Comparison of ENCODE assay signal across 13 mouse cellular contexts in genomic region chr6:85935646-85936045, GRCm38 (mm10). TPM values are rescaled to one million over a fixed set of nuclear protein-coding genes. Genes with fewer than 3 reads are reported as not detected.
DNase-seq lines count a peak whose midpoint lies in the region; ATAC-seq and TF ChIP-seq lines count a peak whose summit lies in the region.
"Had no signal": no experiment of that assay in that cellular context is flagged by ENCODE, and none has a peak within 500 bp of the region (broad histone marks: within the 10 kb centered on the region; RNA-seq: fewer than 3 reads in every experiment).

No protein-coding gene starts in this region.

- no peaks in the 10 kb centered on the region for H3K27me3 ChIP-seq in intestine, postnatal 0 days (replicated peaks; ENCODE audit: control insufficient read depth, insufficient read depth, low read length)
- H3K27me3 ChIP-seq in intestine, embryonic 15.5 days (replicated peaks): no peaks in the 10 kb centered on the region
- no peaks in the 10 kb centered on the region for H3K27me3 ChIP-seq in midbrain, postnatal 0 days (ENCODE audit: insufficient read depth, low read length)
- H3K27me3 ChIP-seq in midbrain, embryonic 10.5 days (ENCODE audit: low read depth, poor library complexity, severe bottlenecking): no peaks in the 10 kb centered on the region
- no peaks in the 10 kb centered on the region for H3K27me3 ChIP-seq in heart, embryonic 11.5 days (ENCODE audit: control insufficient read depth, insufficient read depth, low read length)
- H3K27me3 ChIP-seq: liver, embryonic 15.5 days had no signal

- H3K36me3 ChIP-seq in intestine, postnatal 0 days (ENCODE audit: control insufficient read depth, insufficient read depth): 0 out of 2 replicates have a peak, but pooled peaks cover 3% of the 10 kb centered on the region
- H3K36me3 ChIP-seq in intestine, embryonic 15.5 days: no peaks in the 10 kb centered on the region
- H3K36me3 ChIP-seq in midbrain, postnatal 0 days (ENCODE audit: insufficient read depth, low read length): peaks cover 3% of the 10 kb centered on the region; the same call in 1 of the 2 replicates
- peaks cover 20% of the 10 kb centered on the region for H3K36me3 ChIP-seq in midbrain, embryonic 10.5 days
- no peaks in the 10 kb centered on the region for H3K36me3 ChIP-seq in heart, embryonic 11.5 days (ENCODE audit: control insufficient read depth, insufficient read depth, low read length)

- 69% methylated on average over 3 of the region's 3 CpGs for WGBS in intestine, postnatal 0 days
- WGBS in intestine, embryonic 15.5 days: 67% methylated on average over 3 of the region's 3 CpGs
- WGBS in midbrain, postnatal 0 days: 63% methylated on average over 3 of the region's 3 CpGs
- 71% methylated on average over 3 of the region's 3 CpGs for WGBS in midbrain, embryonic 10.5 days
- 62% methylated on average over 3 of the region's 3 CpGs for WGBS in bone marrow, adult 2 months
- 65% methylated on average over 3 of the region's 3 CpGs for WGBS in heart, embryonic 11.5 days (ENCODE audit: insufficient replicate concordance)

- 0 out of 2 replicates have a peak, but pooled peaks cover 8% of the 10 kb centered on the region for H3K4me1 ChIP-seq in intestine, postnatal 0 days (replicated peaks; ENCODE audit: control insufficient read depth, insufficient read depth, low read length)
- 0 out of 2 replicates have a peak, but pooled peaks cover 2% of the 10 kb centered on the region for H3K4me1 ChIP-seq in intestine, embryonic 15.5 days (replicated peaks)
- H3K4me1 ChIP-seq in midbrain, postnatal 0 days (ENCODE audit: insufficient read depth, low read length): no peaks in the 10 kb centered on the region
- H3K4me1 ChIP-seq in midbrain, embryonic 10.5 days: peaks cover 13% of the 10 kb centered on the region
- no peaks in the 10 kb centered on the region; the same call in 1 of the 2 replicates for H3K4me1 ChIP-seq in bone marrow, adult 2 months (ENCODE audit: control insufficient read depth, insufficient read depth, low read length)
- no peaks in the 10 kb centered on the region for H3K4me1 ChIP-seq in heart, embryonic 11.5 days (ENCODE audit: control insufficient read depth, insufficient read depth, low read length)

- H3K27ac ChIP-seq in intestine, postnatal 0 days (ENCODE audit: low read depth, low read length): no peak overlapping the region; the same call in 1 of the 2 replicates
- no peak overlapping the region for H3K27ac ChIP-seq in intestine, embryonic 15.5 days
- H3K27ac ChIP-seq in midbrain, postnatal 0 days (ENCODE audit: low read depth, low read length): no peak overlapping the region
- H3K27ac ChIP-seq in midbrain, embryonic 10.5 days (replicated peaks): no peak overlapping the region
- no peak overlapping the region for H3K27ac ChIP-seq in bone marrow, adult 2 months (ENCODE audit: control insufficient read depth, insufficient read depth, low read depth, low read length, poor library complexity)
- H3K27ac ChIP-seq in heart, embryonic 11.5 days (ENCODE audit: low read depth, low read length): no peak overlapping the region

- no peak overlapping the region for H3K4me3 ChIP-seq in intestine, postnatal 0 days (ENCODE audit: low read depth, low read length)
- H3K4me3 ChIP-seq in intestine, embryonic 15.5 days (replicated peaks): no peak overlapping the region
- H3K4me3 ChIP-seq in midbrain, postnatal 0 days (ENCODE audit: low read depth, low read length): no peak overlapping the region
- H3K4me3 ChIP-seq in midbrain, embryonic 10.5 days: no peak overlapping the region
- no peak overlapping the region for H3K4me3 ChIP-seq in bone marrow, adult 2 months (replicated peaks; ENCODE audit: control insufficient read depth, low read depth, low read length)
- H3K4me3 ChIP-seq in heart, embryonic 11.5 days (ENCODE audit: low read depth, low read length): no peak overlapping the region

- TF ChIP-seq POLR2A in bone marrow, adult 2 months (IDR thresholded peaks at IDR 0.05; ENCODE audit: borderline replicate concordance, control insufficient read depth, low read depth, low read length): no peak

- H3K4me2 ChIP-seq in intestine, postnatal 0 days (replicated peaks; ENCODE audit: low read depth): no peak overlapping the region
- H3K4me2 ChIP-seq in intestine, embryonic 15.5 days (replicated peaks): no peak overlapping the region
- H3K4me2 ChIP-seq in midbrain, postnatal 0 days (ENCODE audit: low read depth, low read length, poor library complexity, severe bottlenecking): no peak overlapping the region
- no peak overlapping the region for H3K4me2 ChIP-seq in heart, embryonic 11.5 days

- peak; percentile 44 for TF ChIP-seq CTCF in intestine, postnatal 0 days (IDR thresholded peaks at IDR 0.05; ENCODE audit: low read depth)
- TF ChIP-seq CTCF in midbrain, postnatal 0 days (IDR thresholded peaks at IDR 0.05): peak; percentile 47
- peak; percentile 17; the same call in 1 of the 2 replicates for TF ChIP-seq CTCF in bone marrow, adult 2 months (IDR thresholded peaks at IDR 0.05; ENCODE audit: control insufficient read depth, insufficient read depth, low read length)

- H3K9me3 ChIP-seq in intestine, postnatal 0 days (ENCODE audit: control insufficient read depth): no peaks in the 10 kb centered on the region
- H3K9me3 ChIP-seq in intestine, embryonic 15.5 days: no peaks in the 10 kb centered on the region
- H3K9me3 ChIP-seq in midbrain, postnatal 0 days (ENCODE audit: low read length): no peaks in the 10 kb centered on the region
- H3K9me3 ChIP-seq in midbrain, embryonic 10.5 days (replicated peaks): no peaks in the 10 kb centered on the region
- H3K9me3 ChIP-seq in heart, embryonic 11.5 days (replicated peaks; ENCODE audit: control insufficient read depth, low read length): no peaks in the 10 kb centered on the region
- H3K9me3 ChIP-seq: liver, embryonic 15.5 days had no signal

- no peak for ATAC-seq in intestine, postnatal 0 days
- no peak for ATAC-seq in intestine, embryonic 15.5 days
- ATAC-seq in midbrain, postnatal 0 days (ENCODE audit: low FRiP score): no peak
- no peak for ATAC-seq in heart, embryonic 11.5 days (replicated peaks; ENCODE audit: insufficient number of reproducible peaks, low FRiP score, low TSS enrichment)
- ATAC-seq: intestine, embryonic 16.5 days had no signal

- peak; percentile 12 for DNase-seq in midbrain, postnatal 0 days (ENCODE audit: low spot score)
- DNase-seq in midbrain, embryonic 10.5 days (ENCODE audit: low spot score): no peak
- peak; percentile 17 for DNase-seq in thymus, postnatal 25 days
- DNase-seq in kidney, adult 18-20 months: no peak
- DNase-seq: adrenal gland, postnatal 25 days; cerebellum, adult 11-12 months; heart, postnatal 4 days had no signal

- H3K9ac ChIP-seq in intestine, postnatal 0 days (ENCODE audit: low read depth, low read length): no peak overlapping the region
- H3K9ac ChIP-seq in intestine, embryonic 15.5 days: no peak overlapping the region
- no peak overlapping the region for H3K9ac ChIP-seq in midbrain, postnatal 0 days (replicated peaks; ENCODE audit: low read length, poor library complexity, severe bottlenecking)
- no peak overlapping the region for H3K9ac ChIP-seq in heart, embryonic 11.5 days (ENCODE audit: low read depth, low read length)

RNA-seq across cellular contexts. Expression of gene Nat8f1, which starts 20.2 kb away (rescaled TPM):
- 18.1 and 19.0 TPM in 2 replicates for polyA plus RNA-seq in intestine, postnatal 0 days (2015; fragmentation: Nextera tagmentation; extraction: Ambion mirVana)
- polyA plus RNA-seq in intestine, embryonic 15.5 days (2015; fragmentation: Nextera tagmentation; extraction: Ambion mirVana): 8.6 and 9.0 TPM in 2 replicates
- 9.3 and 11.2 TPM in 2 replicates for total RNA-seq in midbrain, postnatal 0 days (2014; rRNA removed)
- 19.8 and 19.9 TPM in 2 replicates for polyA plus RNA-seq in midbrain, postnatal 0 days (2015; fragmentation: Nextera tagmentation; extraction: Ambion mirVana)
- 5.9 and 7.9 TPM in 2 replicates for polyA plus RNA-seq in midbrain, embryonic 10.5 days (2016; fragmentation: Nextera tagmentation; extraction: Ambion mirVana)
- polyA plus RNA-seq in bone marrow, adult 2 months (2011; ENCODE audit: insufficient read depth, insufficient read length, low replicate concordance, missing spikeins): 1.3 and 24.1 TPM in 2 replicates
- polyA plus RNA-seq in heart, embryonic 11.5 days (2014; fragmentation: Nextera tagmentation; extraction: Ambion mirVana): 3.6 and 4.8 TPM in 2 replicates

RNA-seq across cellular contexts. Expression of gene Tprkb, which starts 24.0 kb away (rescaled TPM):
- polyA plus RNA-seq in intestine, postnatal 0 days (2015; fragmentation: Nextera tagmentation; extraction: Ambion mirVana): 61.3 and 65.1 TPM in 2 replicates
- polyA plus RNA-seq in intestine, embryonic 15.5 days (2015; fragmentation: Nextera tagmentation; extraction: Ambion mirVana): 39.3 and 41.8 TPM in 2 replicates
- 43.7 and 44.3 TPM in 2 replicates for total RNA-seq in midbrain, postnatal 0 days (2014; rRNA removed)
- polyA plus RNA-seq in midbrain, postnatal 0 days (2015; fragmentation: Nextera tagmentation; extraction: Ambion mirVana): 51.7 and 61.5 TPM in 2 replicates
- polyA plus RNA-seq in midbrain, embryonic 10.5 days (2016; fragmentation: Nextera tagmentation; extraction: Ambion mirVana): 30.6 and 35.9 TPM in 2 replicates
- polyA plus RNA-seq in bone marrow, adult 2 months (2011; ENCODE audit: insufficient read depth, insufficient read length, low replicate concordance, missing spikeins): 8.9 and 10.1 TPM in 2 replicates
- 21.7 and 22.8 TPM in 2 replicates for polyA plus RNA-seq in heart, embryonic 11.5 days (2014; fragmentation: Nextera tagmentation; extraction: Ambion mirVana)

RNA-seq across cellular contexts. Expression of gene Dusp11, which starts 25.8 kb away (rescaled TPM):
- 37.1 and 39.9 TPM in 2 replicates for polyA plus RNA-seq in intestine, postnatal 0 days (2015; fragmentation: Nextera tagmentation; extraction: Ambion mirVana)
- polyA plus RNA-seq in intestine, embryonic 15.5 days (2015; fragmentation: Nextera tagmentation; extraction: Ambion mirVana): 43.4 and 43.5 TPM in 2 replicates
- total RNA-seq in midbrain, postnatal 0 days (2014; rRNA removed): 82.8 and 90.2 TPM in 2 replicates
- polyA plus RNA-seq in midbrain, postnatal 0 days (2015; fragmentation: Nextera tagmentation; extraction: Ambion mirVana): 26.0 and 36.0 TPM in 2 replicates
- polyA plus RNA-seq in midbrain, embryonic 10.5 days (2016; fragmentation: Nextera tagmentation; extraction: Ambion mirVana): 38.5 and 38.8 TPM in 2 replicates
- 36.6 and 50.6 TPM in 2 replicates for polyA plus RNA-seq in bone marrow, adult 2 months (2011; ENCODE audit: insufficient read depth, insufficient read length, low replicate concordance, missing spikeins)
- 41.6 and 52.1 TPM in 2 replicates for polyA plus RNA-seq in heart, embryonic 11.5 days (2014; fragmentation: Nextera tagmentation; extraction: Ambion mirVana)

RNA-seq across cellular contexts. Expression of gene Nat8f4, which starts 31.0 kb away (rescaled TPM):
- polyA plus RNA-seq in intestine, postnatal 0 days (2015; fragmentation: Nextera tagmentation; extraction: Ambion mirVana): 38.7 and 41.4 TPM in 2 replicates
- 4.5 and 5.0 TPM in 2 replicates for polyA plus RNA-seq in intestine, embryonic 15.5 days (2015; fragmentation: Nextera tagmentation; extraction: Ambion mirVana)
- 4.9 and 6.2 TPM in 2 replicates for total RNA-seq in midbrain, postnatal 0 days (2014; rRNA removed)
- polyA plus RNA-seq in midbrain, postnatal 0 days (2015; fragmentation: Nextera tagmentation; extraction: Ambion mirVana): 5.6 and 6.4 TPM in 2 replicates
- polyA plus RNA-seq in midbrain, embryonic 10.5 days (2016; fragmentation: Nextera tagmentation; extraction: Ambion mirVana): 5.6 and 6.0 TPM in 2 replicates
- 0.75 and 1.1 TPM in 2 replicates for polyA plus RNA-seq in bone marrow, adult 2 months (2011; ENCODE audit: insufficient read depth, insufficient read length, low replicate concordance, missing spikeins)
- polyA plus RNA-seq in heart, embryonic 11.5 days (2014; fragmentation: Nextera tagmentation; extraction: Ambion mirVana): 1.6 and 2.3 TPM in 2 replicates

Comparison
In these comparisons a context has a peak if more than half of its experiments do, and no peak if none do; other contexts are left out.
1. DNase-seq: peak in midbrain, postnatal 0 days (single experiment) and thymus, postnatal 25 days (single experiment); none in midbrain, embryonic 10.5 days (single experiment) and kidney, adult 18-20 months (single experiment).
2. Peak in every context shown above with its lines, with median percentiles within 50 percentile points of each other: CTCF ChIP-seq.